Mouse (Mus musculus): Measurements from ENCODE around the gene Slc25a39.

DNA sequence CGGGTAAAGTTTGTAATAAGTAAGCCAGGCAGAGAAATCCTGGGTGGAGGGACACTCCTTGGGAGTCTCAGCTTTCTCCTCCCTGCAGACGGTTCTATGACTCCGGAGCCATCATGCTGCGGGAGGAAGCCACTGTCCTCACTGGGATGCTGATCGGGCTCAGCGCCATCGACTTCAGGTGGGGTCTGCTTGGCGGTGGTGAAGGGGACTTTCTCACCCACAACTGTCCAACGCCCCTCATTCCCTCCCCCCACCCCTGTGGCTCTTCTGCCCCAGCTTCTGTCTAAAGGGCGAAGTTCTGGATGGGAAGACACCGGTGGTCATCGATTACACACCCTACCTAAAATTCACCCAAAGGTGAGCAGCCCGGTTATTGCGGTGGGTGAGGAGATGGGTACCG, 8.6 kb downstream of the Slc25a39 start:
- TF ChIP-seq CTCF (IDR thresholded peaks at IDR 0.05; ENCODE audit: insufficient read depth, low read length) (no peak), POLR2A (IDR thresholded peaks at IDR 0.05; ENCODE audit: borderline replicate concordance, extremely low read depth, low read depth, low read length) (no peak)
